Mouse (Mus musculus) liver, adult 2 months (tissue): ENCODE data around the gene Gabra3. TPM values are rescaled to one million over a fixed set of nuclear protein-coding genes. Genes with fewer than 3 reads are reported as not detected.

Experiments used
- DNase-seq: peaks from one replicate; pipeline ENCODE4 v3.0.0-alpha.2; 2011; ENCODE audit warnings: low read depth, low spot score; ENCODE audit errors: extremely low read depth
- H3K27ac ChIP-seq: fragments of 200-500 bp; replicated peaks from 2 replicates; pipeline ENCODE4 v1.5.1; 2012; ENCODE audit warnings: low read depth, mild to moderate bottlenecking, control low read depth, inconsistent platforms, low read length; ENCODE audit not compliant: insufficient read depth
- H3K27me3 ChIP-seq: fragments of 200-500 bp; 2 replicates; pipeline ENCODE4 v1.6.1; 2012; ENCODE audit warnings: mild to moderate bottlenecking, moderate library complexity, low read length, inconsistent platforms; ENCODE audit not compliant: control insufficient read depth, insufficient read depth
- H3K36me3 ChIP-seq: fragments of 200-500 bp; 2 replicates; pipeline ENCODE4 v1.6.1; 2012; ENCODE audit warnings: low read length, inconsistent platforms; ENCODE audit not compliant: control insufficient read depth, insufficient read depth
- H3K4me1 ChIP-seq: fragments of 200-500 bp; 2 replicates; pipeline ENCODE4 v1.6.1; 2011; ENCODE audit warnings: low read length; ENCODE audit not compliant: control insufficient read depth, insufficient read depth
- H3K4me3 ChIP-seq: fragments of 200-500 bp; 2 replicates; pipeline ENCODE4 v1.5.1; 2011; ENCODE audit warnings: low read depth, mild to moderate bottlenecking, control low read depth, low read length, moderate library complexity; ENCODE audit not compliant: insufficient read depth
- H3K79me2 ChIP-seq: fragments of 200-500 bp; 2 replicates; pipeline ENCODE4 v1.6.1; 2012; ENCODE audit warnings: inconsistent platforms, mild to moderate bottlenecking, low read length, moderate library complexity; ENCODE audit not compliant: control insufficient read depth, insufficient read depth
- H3K9ac ChIP-seq: fragments of 200-500 bp; 2 replicates; pipeline ENCODE4 v1.6.1; 2012; ENCODE audit warnings: low read depth, mild to moderate bottlenecking, control low read depth, inconsistent platforms, low read length
- CTCF ChIP-seq: fragments of 200-500 bp; IDR thresholded peaks from 2 replicates; pipeline ENCODE4 v1.5.1; 2011; ENCODE audit warnings: low read depth, low read length, control low read depth
- POLR2A ChIP-seq: fragments of 200-500 bp; IDR thresholded peaks from 2 replicates; pipeline ENCODE4 v1.6.1; 2011; ENCODE audit warnings: low read length, control low read depth; ENCODE audit not compliant: insufficient read depth; ENCODE audit errors: extremely low read depth
- WGBS: fragments of 180-500 bp; shearing (Covaris S2); methylation state at CpG from one replicate; pipeline ENCODE4 v1.1.7; 2018; 5-methylcytosine and 5-hydroxymethylcytosine counted together
- polyA plus RNA-seq: library from polyadenylated mRNA; depleted of rRNA; stranded (reverse); fragments of >200 nt; gene quantifications from 2 replicates; pipeline ENCODE4 v1.2.3, GENCODE M21; 2012; rRNA removed
- total RNA-seq: library from RNA; depleted of rRNA; stranded (reverse); fragments of >200 nt; gene quantifications from 2 replicates; pipeline ENCODE4 v1.2.3, GENCODE M21; 2014; rRNA removed

The Gabra3 gene
- total RNA-seq (1.1 and 1.3 TPM in 2 replicates), polyA plus RNA-seq (0.30 and 0.54 TPM in 2 replicates)

GRCm38 (mm10) chrX:72656230-72656898, at the start of gene Gabra3:
Gabra3 (minus strand) TSS chrX:72656848.
- H3K9ac ChIP-seq: no peak within 1 kb of the TSS
- no peaks in the 10 kb centered on the region for H3K27me3 ChIP-seq
- H3K79me2 ChIP-seq: no peaks in the 10 kb centered on the region
- no peaks in the 10 kb centered on the region for H3K36me3 ChIP-seq
- H3K27ac ChIP-seq: no peak within 1 kb of the TSS
- no peak within 1 kb of the TSS for H3K4me3 ChIP-seq
- WGBS: 11% methylated on average over 4 of the region's 4 CpGs
- no peaks in the 10 kb centered on the region for H3K4me1 ChIP-seq
- TF ChIP-seq CTCF (no peak), POLR2A (no peak)
- DNase-seq: no peak

DNA sequence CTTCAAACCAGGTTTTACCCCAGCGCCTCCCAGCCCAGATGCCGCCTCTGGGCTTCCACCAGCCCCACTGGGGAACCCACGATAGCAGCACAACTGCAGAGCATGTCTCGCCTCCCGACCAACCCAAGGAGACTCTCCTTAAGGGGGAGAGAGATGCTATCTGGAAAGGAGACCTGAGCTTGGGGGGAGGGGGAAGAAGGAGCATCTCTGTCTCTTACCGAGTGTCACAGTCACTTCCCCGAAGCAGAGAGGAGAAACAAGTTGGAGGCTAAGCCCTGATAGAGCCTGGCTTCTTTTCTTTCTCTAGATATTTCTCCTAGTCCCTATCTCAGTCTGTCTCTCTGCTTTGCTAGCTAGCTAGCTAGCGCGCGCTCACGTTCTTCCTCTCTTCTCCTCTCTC, 859 bp downstream of the Gabra3 start:
- TF ChIP-seq CTCF (no peak), POLR2A (no peak)
- no peak for DNase-seq
- Histone ChIP-seq H3K36me3 (no peaks in the 10 kb centered on the region), H3K27ac (no peak overlapping the region), H3K27me3 (no peaks in the 10 kb centered on the region), H3K4me3 (no peak overlapping the region), H3K4me1 (no peaks in the 10 kb centered on the region), H3K79me2 (no peaks in the 10 kb centered on the region), H3K9ac (no peak overlapping the region)
- WGBS: 0% methylated on average over 7 of the region's 11 CpGs

DNA sequence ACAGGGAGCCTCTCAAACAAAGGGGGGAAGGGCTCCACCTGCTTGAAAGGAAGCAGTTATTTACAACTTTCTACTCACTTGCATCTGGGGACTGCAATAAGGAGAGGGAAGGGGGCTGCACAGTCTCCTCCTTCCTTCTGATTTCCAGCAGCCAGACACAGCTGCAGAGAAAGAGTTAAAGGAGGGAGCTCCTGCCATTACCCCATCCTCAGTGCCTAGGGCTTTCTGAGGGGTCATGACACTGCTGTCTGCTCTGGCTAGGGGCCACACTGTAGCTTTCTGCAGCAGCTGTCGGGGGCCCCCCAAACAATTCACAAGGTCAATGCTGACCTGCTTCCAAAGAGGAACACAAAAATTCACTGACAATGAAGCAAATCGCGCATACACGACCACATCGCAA, 1.3 kb downstream of the Gabra3 start:
- WGBS: 5% methylated on average over 5 of the region's 5 CpGs
- H3K9ac ChIP-seq: no peak overlapping the region

GRCm38 (mm10) chrX:72650688-72651087, 6.0 kb downstream of the Gabra3 start:
- H3K27me3 ChIP-seq: no peaks in the 10 kb centered on the region
- 54% methylated on average over 3 of the region's 3 CpGs for WGBS
- H3K4me3 ChIP-seq: no peak overlapping the region
- no peak for TF ChIP-seq CTCF
- TF ChIP-seq POLR2A: no peak
- H3K4me1 ChIP-seq: no peaks in the 10 kb centered on the region
- H3K9ac ChIP-seq: no peak overlapping the region
- no peaks in the 10 kb centered on the region for H3K79me2 ChIP-seq
- H3K36me3 ChIP-seq: no peaks in the 10 kb centered on the region
- H3K27ac ChIP-seq: no peak overlapping the region
- DNase-seq: no peak

More for the DNA sequence above, 1.3 kb downstream of the Gabra3 start:
- Histone ChIP-seq H3K79me2 (no peaks in the 10 kb centered on the region), H3K4me3 (no peak overlapping the region), H3K36me3 (no peaks in the 10 kb centered on the region), H3K27me3 (no peaks in the 10 kb centered on the region), H3K27ac (no peak overlapping the region), H3K4me1 (no peaks in the 10 kb centered on the region)
- TF ChIP-seq POLR2A: no peak
- no peak for TF ChIP-seq CTCF
- DNase-seq: no peak

- Histone ChIP-seq H3K4me1 (no peaks in the 10 kb centered on the region), H3K9ac (no peak overlapping the region), H3K79me2 (no peaks in the 10 kb centered on the region), H3K27ac (no peak overlapping the region), H3K36me3 (no peaks in the 10 kb centered on the region), H3K4me3 (no peak overlapping the region), H3K27me3 (no peaks in the 10 kb centered on the region)
- DNase-seq: no peak
- WGBS: 51% methylated on average over 2 of the region's 2 CpGs
- TF ChIP-seq POLR2A: no peak
- TF ChIP-seq CTCF: no peak
These were observed 12.0 kb downstream of the Gabra3 start for GRCm38 (mm10) chrX:72644691-72645090.

- H3K4me1 ChIP-seq: no peaks in the 10 kb centered on the region
- no peak overlapping the region for H3K9ac ChIP-seq
- TF ChIP-seq POLR2A (no peak), CTCF (no peak)
- no peak overlapping the region for H3K4me3 ChIP-seq
- H3K27me3 ChIP-seq: no peaks in the 10 kb centered on the region
- 83% methylated on average over 5 of the region's 5 CpGs for WGBS
- no peak for DNase-seq
- H3K27ac ChIP-seq: no peak overlapping the region
- H3K79me2 ChIP-seq: no peaks in the 10 kb centered on the region
- H3K36me3 ChIP-seq: no peaks in the 10 kb centered on the region
These were observed 159.4 kb downstream of the Gabra3 start for GRCm38 (mm10) chrX:72497284-72497683.
